In genomic region chr15:102376453-102377162, GRCm38 (mm10) we compare ENCODE assay signal across 8 mouse cellular contexts. TPM values are rescaled to one million over a fixed set of nuclear protein-coding genes. Genes with fewer than 3 reads are reported as not detected.
DNase-seq lines count a peak whose midpoint lies in the region; ATAC-seq and TF ChIP-seq lines count a peak whose summit lies in the region.

No protein-coding gene starts in this region.

- peak overlapping the region; percentile 95 for H3K4me2 ChIP-seq in forebrain, embryonic 11.5 days (ENCODE audit: low read depth, low read length, severe bottlenecking)
- peak overlapping the region; percentile 81 for H3K4me2 ChIP-seq in hindbrain, embryonic 12.5 days (replicated peaks)
- H3K4me2 ChIP-seq in midbrain, postnatal 0 days (ENCODE audit: low read depth, low read length, poor library complexity, severe bottlenecking) = peak overlapping the region; percentile 100

- H3K9ac ChIP-seq in forebrain, embryonic 11.5 days (ENCODE audit: low read length) = peak overlapping the region; percentile 68
- peak overlapping the region; percentile 65 for H3K9ac ChIP-seq in hindbrain, embryonic 12.5 days
- peak overlapping the region; percentile 89 for H3K9ac ChIP-seq in liver, adult 2 months (ENCODE audit: low read depth, low read length)
- peak overlapping the region; percentile 66 for H3K9ac ChIP-seq in midbrain, postnatal 0 days (replicated peaks; ENCODE audit: low read length, poor library complexity, severe bottlenecking)

- no peaks in the 10 kb centered on the region for H3K9me3 ChIP-seq in forebrain, embryonic 11.5 days (ENCODE audit: control insufficient read depth, low read length)
- H3K9me3 ChIP-seq in hindbrain, embryonic 12.5 days (replicated peaks) = no peaks in the 10 kb centered on the region
- no peaks in the 10 kb centered on the region for H3K9me3 ChIP-seq in midbrain, postnatal 0 days (ENCODE audit: low read length)

- peak; percentile 84 for ATAC-seq in forebrain, embryonic 11.5 days (replicated peaks; ENCODE audit: low FRiP score)
- peak; percentile 88 for ATAC-seq in hindbrain, embryonic 12.5 days (ENCODE audit: low FRiP score)
- peak; percentile 44; the same call in 1 of the 2 replicates for ATAC-seq in midbrain, postnatal 0 days (ENCODE audit: low FRiP score)

- TF ChIP-seq CTCF in liver, adult 2 months (IDR thresholded peaks at IDR 0.05; ENCODE audit: low read depth, low read length) = no peak
- TF ChIP-seq CTCF in midbrain, postnatal 0 days (IDR thresholded peaks at IDR 0.05) = no peak

- no peaks in the 10 kb centered on the region for H3K36me3 ChIP-seq in forebrain, embryonic 11.5 days (ENCODE audit: control insufficient read depth, insufficient read depth, low read length)
- no peaks in the 10 kb centered on the region for H3K36me3 ChIP-seq in hindbrain, embryonic 12.5 days
- no peaks in the 10 kb centered on the region for H3K36me3 ChIP-seq in liver, adult 2 months (ENCODE audit: control insufficient read depth, insufficient read depth, low read length)
- no peaks in the 10 kb centered on the region for H3K36me3 ChIP-seq in midbrain, postnatal 0 days (ENCODE audit: insufficient read depth, low read length)

- WGBS in forebrain, embryonic 11.5 days = under 1% methylated on average over 42 of the region's 43 CpGs
- WGBS in hindbrain, embryonic 12.5 days = under 1% methylated on average over 43 of the region's 43 CpGs
- 2% methylated on average over 43 of the region's 43 CpGs for WGBS in liver, adult 2 months
- WGBS in midbrain, postnatal 0 days = under 1% methylated on average over 40 of the region's 43 CpGs

- H3K27me3 ChIP-seq in forebrain, embryonic 11.5 days (ENCODE audit: control insufficient read depth, insufficient read depth, low read length) = no peaks in the 10 kb centered on the region
- H3K27me3 ChIP-seq in hindbrain, embryonic 12.5 days = peaks cover 9% of the 10 kb centered on the region
- no peaks in the 10 kb centered on the region for H3K27me3 ChIP-seq in liver, adult 2 months (ENCODE audit: control insufficient read depth, insufficient read depth, low read length)
- no peaks in the 10 kb centered on the region for H3K27me3 ChIP-seq in midbrain, postnatal 0 days (ENCODE audit: insufficient read depth, low read length)

- H3K79me2 ChIP-seq in liver, adult 2 months (ENCODE audit: control insufficient read depth, insufficient read depth, low read length) = no peaks in the 10 kb centered on the region

- H3K4me1 ChIP-seq in forebrain, embryonic 11.5 days (replicated peaks; ENCODE audit: control insufficient read depth, insufficient read depth, low read length) = peaks cover 7% of the 10 kb centered on the region
- H3K4me1 ChIP-seq in hindbrain, embryonic 12.5 days = peaks cover 20% of the 10 kb centered on the region
- H3K4me1 ChIP-seq in liver, adult 2 months (ENCODE audit: control insufficient read depth, insufficient read depth, low read length) = peaks cover 5% of the 10 kb centered on the region; the same call in 1 of the 2 replicates
- no peaks in the 10 kb centered on the region for H3K4me1 ChIP-seq in midbrain, postnatal 0 days (ENCODE audit: insufficient read depth, low read length)

- no peak overlapping the region for H3K27ac ChIP-seq in forebrain, embryonic 11.5 days (ENCODE audit: low read depth, low read length)
- H3K27ac ChIP-seq in hindbrain, embryonic 12.5 days = peak overlapping the region; percentile 56
- H3K27ac ChIP-seq in liver, adult 2 months (replicated peaks; ENCODE audit: insufficient read depth, low read depth, low read length) = peak overlapping the region; percentile 82
- peak overlapping the region; percentile 43; the same call in 1 of the 2 replicates for H3K27ac ChIP-seq in midbrain, postnatal 0 days (ENCODE audit: low read depth, low read length)

- peak; percentile 45 for DNase-seq in ovary, adult 18-20 months (ENCODE audit: low spot score)
- no peak for DNase-seq in ovary, postnatal 10 days (ENCODE audit: low spot score)
- DNase-seq in adrenal gland, postnatal 36 days = peak; percentile 72 to 80
- DNase-seq in forebrain, embryonic 11.5 days (ENCODE audit: low spot score) = peak; percentile 87
- peak; percentile 19 for DNase-seq in liver, adult 2 months (ENCODE audit: extremely low read depth, low read depth, low spot score)
- peak; percentile 19 for DNase-seq in midbrain, postnatal 0 days (ENCODE audit: low spot score)
- DNase-seq in thymus, postnatal 14 days = peak; percentile 57

- TF ChIP-seq POLR2A in liver, adult 2 months (IDR thresholded peaks at IDR 0.05; ENCODE audit: extremely low read depth, insufficient read depth, low read length) = peak; percentile 79

- H3K4me3 ChIP-seq in forebrain, embryonic 11.5 days (ENCODE audit: low read depth, low read length) = peak overlapping the region; percentile 46
- peak overlapping the region; percentile 49 for H3K4me3 ChIP-seq in hindbrain, embryonic 12.5 days
- peak overlapping the region; percentile 77 for H3K4me3 ChIP-seq in liver, adult 2 months (ENCODE audit: insufficient read depth, low read depth, low read length)
- H3K4me3 ChIP-seq in midbrain, postnatal 0 days (ENCODE audit: low read depth, low read length) = peak overlapping the region; percentile 63

RNA-seq across cellular contexts. Expression of gene Sp7, which starts 9.6 kb away (rescaled TPM):
- under 1 TPM in 1 of 2 experiments, not detected in 1; 0.16 TPM for total RNA-seq in adrenal gland, postnatal 36 days (2021)
- 0.20 and 0.52 TPM in 2 replicates for polyA plus RNA-seq in forebrain, embryonic 11.5 days (2014; fragmentation: Nextera tagmentation; extraction: Ambion mirVana)
- polyA plus RNA-seq in hindbrain, embryonic 12.5 days (2016; fragmentation: Nextera tagmentation; extraction: Ambion mirVana) = 1.9 and 2.1 TPM in 2 replicates
- total RNA-seq in liver, adult 2 months (2014; rRNA removed) = not detected in 2 replicates
- polyA plus RNA-seq in liver, adult 2 months (2012; rRNA removed) = not detected in 2 replicates
- 0.47 and 0.60 TPM in 2 replicates for total RNA-seq in midbrain, postnatal 0 days (2014; rRNA removed)
- polyA plus RNA-seq in midbrain, postnatal 0 days (2015; fragmentation: Nextera tagmentation; extraction: Ambion mirVana) = 0.10 and 0.31 TPM in 2 replicates

RNA-seq across cellular contexts. Expression of gene Aaas, which starts 26.0 kb away (rescaled TPM):
- 10 to 100 TPM; 13.7 to 16.2 TPM for total RNA-seq in adrenal gland, postnatal 36 days (2021)
- polyA plus RNA-seq in forebrain, embryonic 11.5 days (2014; fragmentation: Nextera tagmentation; extraction: Ambion mirVana) = 103 and 114 TPM in 2 replicates
- polyA plus RNA-seq in hindbrain, embryonic 12.5 days (2016; fragmentation: Nextera tagmentation; extraction: Ambion mirVana) = 54.6 and 60.9 TPM in 2 replicates
- 4.0 and 8.3 TPM in 2 replicates for total RNA-seq in liver, adult 2 months (2014; rRNA removed)
- polyA plus RNA-seq in liver, adult 2 months (2012; rRNA removed) = 18.9 and 24.0 TPM in 2 replicates
- total RNA-seq in midbrain, postnatal 0 days (2014; rRNA removed) = 21.8 and 31.1 TPM in 2 replicates
- 30.1 and 32.8 TPM in 2 replicates for polyA plus RNA-seq in midbrain, postnatal 0 days (2015; fragmentation: Nextera tagmentation; extraction: Ambion mirVana)

RNA-seq across cellular contexts. Expression of gene Sp1, which starts 29.3 kb away (rescaled TPM):
- 10 to 100 TPM; 78.9 to 79.7 TPM for total RNA-seq in adrenal gland, postnatal 36 days (2021)
- 12.2 and 12.5 TPM in 2 replicates for polyA plus RNA-seq in forebrain, embryonic 11.5 days (2014; fragmentation: Nextera tagmentation; extraction: Ambion mirVana)
- polyA plus RNA-seq in hindbrain, embryonic 12.5 days (2016; fragmentation: Nextera tagmentation; extraction: Ambion mirVana) = 9.1 and 9.3 TPM in 2 replicates
- total RNA-seq in liver, adult 2 months (2014; rRNA removed) = 16.7 and 18.2 TPM in 2 replicates
- 7.3 and 7.6 TPM in 2 replicates for polyA plus RNA-seq in liver, adult 2 months (2012; rRNA removed)
- total RNA-seq in midbrain, postnatal 0 days (2014; rRNA removed) = 20.9 and 25.6 TPM in 2 replicates
- 2.2 and 2.8 TPM in 2 replicates for polyA plus RNA-seq in midbrain, postnatal 0 days (2015; fragmentation: Nextera tagmentation; extraction: Ambion mirVana)

RNA-seq across cellular contexts. Expression of gene Myg1, which starts 45.1 kb away (rescaled TPM):
- total RNA-seq in adrenal gland, postnatal 36 days (2021) = 10 to 100 TPM; 59.0 to 59.1 TPM
- polyA plus RNA-seq in forebrain, embryonic 11.5 days (2014; fragmentation: Nextera tagmentation; extraction: Ambion mirVana) = 113 and 124 TPM in 2 replicates
- 78.4 and 90.8 TPM in 2 replicates for polyA plus RNA-seq in hindbrain, embryonic 12.5 days (2016; fragmentation: Nextera tagmentation; extraction: Ambion mirVana)
- total RNA-seq in liver, adult 2 months (2014; rRNA removed) = 25.5 and 27.6 TPM in 2 replicates
- 32.0 and 32.3 TPM in 2 replicates for polyA plus RNA-seq in liver, adult 2 months (2012; rRNA removed)
- 63.1 and 69.1 TPM in 2 replicates for total RNA-seq in midbrain, postnatal 0 days (2014; rRNA removed)
- 83.2 and 87.1 TPM in 2 replicates for polyA plus RNA-seq in midbrain, postnatal 0 days (2015; fragmentation: Nextera tagmentation; extraction: Ambion mirVana)

RNA-seq across cellular contexts. Expression of gene Pfdn5, which starts 50.7 kb away (rescaled TPM):
- 100 to 1,000 TPM; 420 TPM for total RNA-seq in adrenal gland, postnatal 36 days (2021)
- 357 and 374 TPM in 2 replicates for polyA plus RNA-seq in forebrain, embryonic 11.5 days (2014; fragmentation: Nextera tagmentation; extraction: Ambion mirVana)
- 331 and 402 TPM in 2 replicates for polyA plus RNA-seq in hindbrain, embryonic 12.5 days (2016; fragmentation: Nextera tagmentation; extraction: Ambion mirVana)
- 137 and 195 TPM in 2 replicates for total RNA-seq in liver, adult 2 months (2014; rRNA removed)
- polyA plus RNA-seq in liver, adult 2 months (2012; rRNA removed) = 44.6 and 45.2 TPM in 2 replicates
- total RNA-seq in midbrain, postnatal 0 days (2014; rRNA removed) = 145 and 153 TPM in 2 replicates
- 525 and 567 TPM in 2 replicates for polyA plus RNA-seq in midbrain, postnatal 0 days (2015; fragmentation: Nextera tagmentation; extraction: Ambion mirVana)
